Mouse (Mus musculus) adrenal gland, postnatal 10 days (tissue): ENCODE measurements around the gene Myl3. TPM values are rescaled to one million over a fixed set of nuclear protein-coding genes. Genes with fewer than 3 reads are reported as not detected.
A peak's percentile ranks its signal among the peaks of the same experiment; 100 is the strongest.

ENCODE experiments used
- DNase-seq: peaks from one replicate; pipeline ENCODE4 v3.0.0; 2021; ENCODE audit warnings: mixed read lengths
- total RNA-seq, 2 experiments: library from RNA; stranded (reverse); gene quantifications; 2 replicates each; pipeline ENCODE4 v1.2.3; 2021

The Myl3 gene
- total RNA-seq, 2 experiments from 2014 or later: 10.6 to 78.0 TPM

DNA sequence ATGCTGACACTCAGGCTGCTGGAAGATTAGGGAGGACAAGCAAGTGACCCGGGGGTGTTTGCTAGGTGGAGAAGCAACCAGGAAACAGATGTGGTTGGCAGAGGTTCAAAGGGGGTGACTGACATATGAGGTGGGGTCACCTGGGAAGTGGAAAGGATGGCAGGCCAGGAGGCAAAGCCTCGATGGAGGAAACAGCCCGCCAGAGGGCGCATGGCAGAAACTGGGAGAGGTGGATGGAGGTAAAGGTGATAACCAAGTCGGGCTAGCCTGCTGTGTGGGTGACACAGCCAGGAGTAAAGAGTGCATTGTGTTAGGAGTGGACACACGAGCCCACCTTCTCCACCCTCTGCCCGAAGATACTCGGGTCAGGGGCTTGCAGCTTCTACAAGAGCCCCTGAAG is 11.8 kb upstream of the Myl3 start:
- DNase-seq: peak; percentile 71

GRCm38 (mm10) chr9:110731859-110732258 is 9.8 kb upstream of the Myl3 start:
- DNase-seq: no peak

GRCm38 (mm10) chr9:110732623-110733022 is 9.0 kb upstream of the Myl3 start:
- DNase-seq: peak; percentile 86

DNA sequence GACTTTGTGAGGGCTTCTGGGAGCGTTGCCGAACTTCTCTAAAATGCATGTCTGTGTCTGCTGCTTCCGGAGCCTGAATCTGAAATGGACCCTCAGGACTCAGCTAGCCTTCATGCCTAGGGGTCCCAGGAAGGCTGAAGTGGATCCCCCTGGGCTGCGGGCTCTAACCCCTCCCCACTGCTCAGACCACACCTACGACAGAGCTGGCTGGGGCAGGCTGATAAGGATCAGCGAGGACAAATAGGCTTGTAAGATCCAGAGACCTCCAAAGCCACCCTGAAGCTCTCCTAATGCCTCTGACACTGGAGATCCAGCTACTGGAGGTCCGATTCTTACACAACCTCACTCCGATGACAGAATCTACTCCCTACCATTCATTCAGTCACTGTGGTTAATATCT is 8.6 kb upstream of the Myl3 start:
- no peak for DNase-seq

GRCm38 (mm10) chr9:110734154-110734553 is 7.5 kb upstream of the Myl3 start:
- DNase-seq: no peak

GRCm38 (mm10) chr9:110736362-110736761 is 5.3 kb upstream of the Myl3 start:
- DNase-seq: no peak

- no peak for DNase-seq
These were observed 3.6 kb upstream of the Myl3 start for GRCm38 (mm10) chr9:110738054-110738453.

DNA sequence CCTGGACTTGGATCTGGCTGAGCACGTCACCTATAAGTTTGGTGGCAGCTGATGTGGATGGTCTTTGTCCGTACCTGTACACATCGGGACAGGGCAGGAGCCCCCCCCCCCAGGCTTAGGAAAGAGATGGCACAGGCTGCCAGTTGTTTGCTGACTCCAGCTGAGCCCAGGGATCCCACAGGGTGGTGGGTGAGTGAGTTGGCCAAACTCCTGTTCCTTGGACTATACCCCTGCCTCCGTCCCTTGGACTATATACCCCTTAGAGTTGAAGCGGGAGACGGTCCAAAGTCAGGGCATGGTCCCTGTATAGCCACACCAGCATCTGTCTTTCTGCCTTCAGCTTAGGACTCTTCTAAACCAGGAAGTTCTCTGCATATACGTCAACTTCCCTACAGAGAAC is 1.7 kb upstream of the Myl3 start:
- DNase-seq: no peak

DNA sequence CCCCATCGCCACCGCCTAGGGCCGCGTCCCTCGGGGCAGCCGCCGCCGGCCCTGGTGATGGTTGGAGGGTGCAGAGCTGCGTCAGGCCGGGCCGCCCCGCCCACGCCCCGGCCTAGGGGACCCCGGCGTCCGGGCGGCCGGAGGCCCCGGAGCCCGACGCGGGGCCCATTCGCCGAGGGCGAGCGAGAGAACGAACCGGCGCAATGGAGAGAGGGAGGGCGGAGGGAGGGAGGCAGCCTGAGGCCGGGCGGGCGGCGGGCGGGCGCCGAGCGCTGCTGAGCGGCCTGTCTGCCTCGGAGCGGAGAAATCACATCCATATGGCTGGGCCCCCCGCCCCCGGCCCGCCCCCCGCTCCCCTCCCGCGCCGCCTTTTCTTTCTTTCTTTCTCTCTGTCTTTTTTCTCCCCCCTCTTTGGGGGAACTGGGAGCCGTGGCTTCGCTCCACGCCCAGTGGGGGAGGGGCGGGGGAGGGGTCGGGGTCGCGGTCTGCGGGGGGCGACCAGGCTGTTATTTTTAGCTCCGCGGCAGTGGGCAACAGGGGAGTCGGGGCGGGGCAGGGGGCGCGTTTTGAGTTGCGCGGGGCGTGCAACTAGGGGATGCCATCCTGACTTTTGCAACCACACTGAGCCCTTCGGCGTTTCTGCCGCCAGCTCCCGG is 762 bp downstream of the Myl3 start:
- peak; percentile 39 for DNase-seq

DNA sequence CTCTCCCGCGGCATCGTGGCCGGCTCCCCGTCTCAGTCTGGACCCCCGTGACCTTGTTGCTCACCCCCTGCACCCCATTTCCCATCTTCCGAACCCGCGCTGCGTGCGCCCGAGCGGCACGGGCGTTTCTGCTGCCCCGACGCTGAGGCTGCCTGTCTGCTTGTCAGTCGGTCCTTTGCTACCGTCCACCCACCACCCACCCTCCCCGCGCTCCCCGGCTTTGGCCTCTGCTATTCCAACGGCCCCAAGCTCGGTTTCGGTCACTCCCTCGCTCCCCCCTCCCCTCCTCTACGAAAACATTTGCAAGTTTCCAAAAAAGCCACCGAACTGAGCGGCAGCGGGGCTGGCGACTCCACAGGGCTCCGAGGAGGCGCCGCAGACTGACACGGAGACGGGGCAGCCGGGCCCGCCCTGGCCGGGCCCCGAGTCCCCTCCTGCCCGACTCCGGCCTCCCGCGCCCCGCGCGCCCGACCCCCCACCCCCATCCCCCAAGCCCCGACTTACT is 1.3 kb downstream of the Myl3 start:
- peak; percentile 50 for DNase-seq

DNA sequence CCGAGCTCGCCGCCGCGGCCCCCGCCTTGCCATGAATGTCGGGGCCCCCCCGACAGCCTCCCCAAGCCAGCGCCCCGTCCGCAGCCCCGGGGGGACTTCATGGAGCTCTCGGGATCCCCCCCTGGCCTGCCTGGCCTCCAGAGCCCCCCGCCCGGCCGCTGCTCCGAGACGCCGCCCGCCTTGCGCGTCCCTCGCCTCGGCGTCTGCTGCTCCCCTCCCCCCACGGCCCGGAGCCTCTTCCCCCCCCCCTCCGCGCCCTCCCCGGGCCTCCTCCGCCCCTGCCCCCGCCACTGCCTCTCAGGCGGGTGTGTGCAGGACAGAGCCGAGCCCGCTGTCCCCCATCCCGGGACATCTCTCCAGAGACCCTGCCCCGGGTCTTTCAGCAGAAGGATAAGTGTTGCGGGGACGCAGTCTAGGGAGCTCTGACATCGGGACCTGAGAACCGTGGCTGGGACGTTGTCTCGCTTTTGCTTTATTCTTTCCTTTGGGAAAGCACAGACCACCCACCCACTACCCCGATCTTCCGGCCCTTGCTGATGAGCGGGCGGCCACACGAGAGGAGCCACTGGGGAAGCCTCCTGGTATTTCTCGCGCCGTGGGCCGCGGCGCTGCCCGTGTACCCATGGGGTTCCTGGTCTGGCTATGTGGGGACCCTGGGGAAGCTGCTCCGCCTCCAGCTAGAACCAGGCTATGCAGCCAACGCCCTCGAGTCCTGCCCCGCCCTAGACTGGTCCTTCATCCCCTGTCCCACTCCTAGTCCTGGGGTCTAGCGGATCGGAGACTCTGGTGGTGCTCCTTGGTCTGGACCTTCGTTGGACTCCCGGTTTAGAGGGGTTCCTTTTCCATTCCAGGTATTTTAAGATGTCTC is 2.0 kb downstream of the Myl3 start:
- peak; percentile 51 for DNase-seq

- DNase-seq: no peak
These were observed 4.1 kb downstream of the Myl3 start for GRCm38 (mm10) chr9:110745752-110746151.

GRCm38 (mm10) chr9:110746238-110746637 is 4.6 kb downstream of the Myl3 start:
- no peak for DNase-seq

DNA sequence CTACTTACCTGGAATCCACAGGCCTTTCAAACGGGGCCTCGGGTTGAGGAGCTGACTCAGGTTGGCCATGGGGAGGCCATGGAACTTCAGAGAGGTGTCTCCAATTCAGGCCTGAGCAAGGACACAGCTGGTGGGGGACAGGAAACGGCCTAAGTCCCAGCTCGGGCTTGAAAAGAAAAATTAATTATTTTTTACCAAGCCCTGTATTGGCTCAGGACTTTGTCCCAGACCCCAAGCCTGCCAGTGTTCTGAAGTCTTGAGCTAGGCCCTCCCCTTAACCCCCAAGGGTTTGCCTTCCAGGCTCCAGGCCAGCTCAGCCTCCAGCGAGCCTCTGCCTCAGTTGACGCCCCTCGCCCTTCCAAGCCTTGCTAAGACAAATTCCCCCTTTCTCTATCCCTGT is 5.3 kb downstream of the Myl3 start, which contains the start of gene Pth1r:
Gene Pth1r, minus strand, starts transcription at position 185 of the 400 bp plus-strand sequence.
- no peak for DNase-seq

DNA sequence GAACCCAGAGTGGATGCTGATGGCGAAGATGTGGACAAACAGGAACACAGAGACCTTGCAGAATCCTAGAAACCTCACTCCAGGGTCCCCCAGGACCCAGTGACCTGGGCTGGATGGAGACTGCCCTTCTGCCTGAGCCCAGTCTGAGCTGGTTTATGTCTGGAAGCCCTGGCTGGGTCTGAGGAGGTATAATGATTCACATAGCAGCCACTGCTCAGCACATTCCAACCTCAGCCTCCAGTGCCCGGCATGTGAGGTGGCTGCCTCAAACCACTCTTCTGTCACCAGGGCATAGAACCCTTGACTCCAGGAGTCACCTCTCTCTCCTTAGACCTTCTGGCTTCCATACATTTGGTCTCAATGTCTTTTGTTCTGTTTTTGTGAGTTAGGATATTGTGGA is 6.8 kb downstream of the Myl3 start:
- DNase-seq: no peak

DNA sequence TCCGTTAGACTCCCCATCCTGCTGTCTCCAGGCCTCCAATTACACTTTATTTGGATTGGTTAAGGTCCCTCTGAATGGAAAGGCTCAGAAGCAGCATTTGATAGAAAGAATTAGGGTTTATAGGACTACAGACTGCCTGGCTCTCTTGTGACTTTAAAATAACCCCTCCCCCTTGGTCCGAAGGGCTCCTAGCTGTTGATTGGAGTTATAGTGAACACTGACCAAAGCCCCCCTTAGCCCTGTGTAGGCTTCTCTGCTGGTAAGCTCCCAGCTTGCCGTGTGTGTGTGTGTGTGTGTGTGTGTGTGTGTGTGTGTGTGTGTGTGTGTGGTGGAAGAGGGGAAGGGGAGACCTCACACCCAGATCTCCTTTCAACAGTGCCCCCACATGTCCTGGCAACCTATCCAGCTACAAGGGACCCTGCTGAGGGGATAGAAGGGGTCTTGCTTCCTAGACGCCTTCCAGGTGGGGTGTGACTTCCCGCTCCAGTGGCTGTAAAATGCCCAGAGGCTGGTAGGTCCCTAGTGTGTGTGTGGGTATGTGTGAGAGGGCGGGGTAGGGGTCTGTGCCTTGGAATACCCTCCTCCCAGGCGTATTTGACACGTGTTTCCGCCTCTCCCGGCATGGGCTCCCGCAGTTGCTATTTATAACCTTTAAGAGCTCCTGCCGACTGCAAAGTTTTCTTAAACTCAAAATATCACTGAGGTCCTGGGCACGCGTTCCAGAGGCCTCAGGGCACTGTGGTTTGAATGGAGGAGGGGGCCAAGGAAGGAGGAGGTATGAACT is 8.9 kb downstream of the Myl3 start:
- DNase-seq: no peak

DNA sequence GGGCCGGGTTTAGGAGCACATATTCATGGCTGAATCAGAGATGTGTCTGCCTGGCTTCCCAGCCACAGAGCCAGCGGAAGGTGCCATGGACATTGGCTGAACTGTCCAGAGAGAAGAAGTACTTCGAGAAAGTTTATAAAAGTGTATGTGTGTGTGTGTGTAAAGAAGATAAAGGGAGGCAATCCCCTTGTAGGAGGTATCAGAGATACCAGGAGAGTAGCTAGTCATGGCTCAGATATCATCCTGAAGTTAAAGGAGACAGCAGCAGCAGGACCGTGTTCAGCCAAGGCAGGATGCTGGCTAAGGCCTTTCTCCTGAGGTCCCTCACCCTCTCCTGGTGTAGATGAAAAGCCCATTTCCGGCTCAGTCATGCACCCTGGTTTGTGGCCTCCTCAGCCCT is 9.8 kb downstream of the Myl3 start:
- no peak for DNase-seq

DNA sequence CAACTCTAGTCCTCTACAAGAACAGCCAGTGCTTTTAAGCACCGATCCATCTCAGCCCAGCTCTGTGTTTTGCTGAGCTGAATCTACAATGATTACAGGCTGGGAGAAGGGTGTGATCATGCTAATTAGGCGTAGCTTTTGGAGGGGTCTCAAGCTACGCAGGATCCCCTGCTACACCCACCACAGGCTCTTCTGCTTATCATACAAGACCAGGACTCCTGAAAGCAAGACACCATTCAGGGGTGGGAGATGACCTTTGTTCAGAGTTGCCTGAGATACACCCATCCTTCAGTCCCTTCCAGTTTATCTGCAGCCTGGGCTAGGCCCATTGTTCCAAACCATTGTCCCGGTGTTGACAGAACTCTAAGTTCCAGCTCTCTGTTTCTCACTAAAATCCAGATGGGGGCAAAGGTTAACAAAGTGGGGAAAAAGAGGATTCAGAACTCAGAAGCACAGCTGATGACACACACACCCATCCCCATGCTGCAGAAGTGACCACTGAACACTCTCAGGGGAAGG is 11.3 kb downstream of the Myl3 start:
- DNase-seq: no peak

- no peak for DNase-seq
These were observed 12.1 kb downstream of the Myl3 start for GRCm38 (mm10) chr9:110753773-110754172.

GRCm38 (mm10) chr9:110757816-110758215 is 16.2 kb downstream of the Myl3 start:
- DNase-seq: no peak

DNA sequence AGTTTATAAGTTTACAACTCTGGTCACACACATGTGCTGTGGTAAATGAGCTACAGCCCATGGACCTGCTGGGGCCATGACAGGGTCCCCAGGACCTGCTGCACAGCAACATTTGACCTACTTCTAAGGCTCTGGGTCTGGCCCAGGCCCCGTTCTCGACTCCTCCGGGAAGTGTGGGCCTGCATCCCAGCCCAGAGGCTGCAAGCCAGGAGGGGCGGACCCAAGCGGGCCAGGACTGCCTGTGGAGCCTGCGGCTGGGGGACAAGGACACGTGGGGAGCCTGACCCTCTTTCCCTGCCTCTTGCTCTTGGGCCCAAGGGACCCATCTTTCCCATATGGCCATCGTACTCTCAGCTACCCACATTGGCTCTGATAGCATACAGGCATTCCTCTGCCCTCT is 16.9 kb downstream of the Myl3 start:
- DNase-seq: peak; percentile 86

- DNase-seq: peak; percentile 81
These were observed 17.6 kb downstream of the Myl3 start for GRCm38 (mm10) chr9:110759265-110759664.
